Mouse (Mus musculus) ES-Bruce4 (cell line): Measurements from ENCODE around the gene Dhx33. TPM values are rescaled to one million over a fixed set of nuclear protein-coding genes. Genes with fewer than 3 reads are reported as not detected.

Experiments
- H3K27ac ChIP-seq: 2 replicates; pipeline ENCODE4 v1.5.1; 2012; ENCODE audit warnings: low read length, inconsistent platforms; ENCODE audit not compliant: insufficient read depth
- H3K27me3 ChIP-seq: 2 replicates; pipeline ENCODE4 v1.6.1; 2012; ENCODE audit warnings: mild to moderate bottlenecking, low read length, inconsistent platforms; ENCODE audit not compliant: control insufficient read depth, poor library complexity, insufficient read depth, severe bottlenecking
- H3K36me3 ChIP-seq: 2 replicates; pipeline ENCODE4 v1.6.1; 2012; ENCODE audit warnings: inconsistent platforms, mild to moderate bottlenecking, low read length, moderate library complexity; ENCODE audit not compliant: control insufficient read depth, poor library complexity, insufficient read depth, severe bottlenecking
- H3K4me1 ChIP-seq: one replicate; pipeline ENCODE4 v1.8.1; 2011; ENCODE audit warnings: low read length; ENCODE audit not compliant: control insufficient read depth, insufficient read depth
- H3K4me3 ChIP-seq: 2 replicates; pipeline ENCODE4 v1.5.1; 2011; ENCODE audit warnings: low read depth, mild to moderate bottlenecking, low read length
- H3K9ac ChIP-seq: 2 replicates; pipeline ENCODE4 v1.6.1; 2012; ENCODE audit warnings: low read depth, mild to moderate bottlenecking, inconsistent platforms; ENCODE audit not compliant: poor library complexity, severe bottlenecking
- H3K9me3 ChIP-seq: replicated peaks from 2 replicates; pipeline ENCODE4 v1.6.1; 2012; ENCODE audit warnings: mild to moderate bottlenecking, low read length, inconsistent platforms; ENCODE audit not compliant: control insufficient read depth, poor library complexity, insufficient read depth, severe bottlenecking
- CTCF ChIP-seq: IDR thresholded peaks from one replicate; pipeline ENCODE4 v1.8.1; 2011; ENCODE audit warnings: low read depth, low read length
- EP300 ChIP-seq: IDR thresholded peaks from 2 replicates; pipeline ENCODE4 v1.6.1; 2011; ENCODE audit warnings: low read depth, low read length; ENCODE audit not compliant: insufficient read depth
- POLR2A ChIP-seq: IDR thresholded peaks from one replicate; pipeline ENCODE4 v1.8.1; 2011; ENCODE audit warnings: low read length; ENCODE audit not compliant: insufficient read depth
- polyA plus RNA-seq: library from polyadenylated mRNA; stranded (reverse); fragments of >200 nt; gene quantifications from 2 replicates; pipeline ENCODE4 v1.2.4, GENCODE M21; 2011; ENCODE audit warnings: low read depth; ENCODE audit not compliant: missing spikeins, insufficient read depth, insufficient read length

Gene Dhx33
- polyA plus RNA-seq, 1 experiment, result 32.8 TPM

- Histone ChIP-seq H3K27ac (no peak overlapping the region), H3K9ac (0 out of 2 replicates have a peak overlapping the region, but pooled peaks have one; percentile 24), H3K27me3 (no peaks in the 10 kb centered on the region), H3K4me3 (no peak overlapping the region), H3K9me3 (no peaks in the 10 kb centered on the region), H3K36me3 (peaks cover 65% of the 10 kb centered on the region), H3K4me1 (no peaks in the 10 kb centered on the region)
- no peak for TF ChIP-seq POLR2A
Measured at GRCm38 (mm10) chr11:70980232-70980631, 24.0 kb downstream of the Dhx33 start.

GRCm38 (mm10) chr11:70977293-70977692 lies 26.9 kb downstream of the Dhx33 start:
- Histone ChIP-seq H3K4me3 (no peak overlapping the region), H3K4me1 (no peaks in the 10 kb centered on the region), H3K27ac (0 out of 2 replicates have a peak overlapping the region, but pooled peaks have one; percentile 3), H3K36me3 (peaks cover 70% of the 10 kb centered on the region), H3K9me3 (no peaks in the 10 kb centered on the region), H3K9ac (no peak overlapping the region), H3K27me3 (no peaks in the 10 kb centered on the region)
- TF ChIP-seq POLR2A (no peak), CTCF (no peak), EP300 (no peak)

GRCm38 (mm10) chr11:70975193-70975592 lies 29.0 kb downstream of the Dhx33 start:
- no peak overlapping the region for H3K27ac ChIP-seq
- TF ChIP-seq CTCF (no peak), POLR2A (no peak), EP300 (no peak)
- H3K9me3 ChIP-seq, result no peaks in the 10 kb centered on the region
- H3K9ac ChIP-seq, result no peak overlapping the region
- H3K27me3 ChIP-seq, result no peaks in the 10 kb centered on the region
- no peaks in the 10 kb centered on the region for H3K4me1 ChIP-seq
- no peak overlapping the region for H3K4me3 ChIP-seq
- H3K36me3 ChIP-seq, result peaks cover 56% of the 10 kb centered on the region

- Histone ChIP-seq H3K27ac (no peak overlapping the region), H3K9ac (no peak overlapping the region), H3K9me3 (no peaks in the 10 kb centered on the region), H3K4me1 (no peaks in the 10 kb centered on the region), H3K27me3 (no peaks in the 10 kb centered on the region), H3K36me3 (peaks cover 44% of the 10 kb centered on the region), H3K4me3 (no peak overlapping the region)
- TF ChIP-seq CTCF (no peak), POLR2A (no peak), EP300 (no peak)
Measured at GRCm38 (mm10) chr11:70973947-70974346, 30.3 kb downstream of the Dhx33 start.

GRCm38 (mm10) chr11:70972586-70972985 lies 31.7 kb downstream of the Dhx33 start:
- H3K36me3 ChIP-seq, result peaks cover 36% of the 10 kb centered on the region
- TF ChIP-seq CTCF, result no peak
- no peak for TF ChIP-seq EP300
- no peak for TF ChIP-seq POLR2A
- no peaks in the 10 kb centered on the region for H3K27me3 ChIP-seq
- H3K27ac ChIP-seq, result no peak overlapping the region
- no peak overlapping the region for H3K9ac ChIP-seq
- no peaks in the 10 kb centered on the region for H3K4me1 ChIP-seq
- H3K9me3 ChIP-seq, result no peaks in the 10 kb centered on the region
- no peak overlapping the region for H3K4me3 ChIP-seq

GRCm38 (mm10) chr11:70970560-70971540 lies 33.4 kb downstream of the Dhx33 start:
- TF ChIP-seq CTCF (peak; percentile 9), POLR2A (no peak)
- peaks cover 31% of the 10 kb centered on the region for H3K36me3 ChIP-seq
- no peak overlapping the region for H3K27ac ChIP-seq

More at GRCm38 (mm10) chr11:70970560-70971540, 33.4 kb downstream of the Dhx33 start:
- no peaks in the 10 kb centered on the region for H3K27me3 ChIP-seq
- peak overlapping the region; percentile 32 for H3K9ac ChIP-seq
- H3K9me3 ChIP-seq, result no peaks in the 10 kb centered on the region
- no peaks in the 10 kb centered on the region for H3K4me1 ChIP-seq
- H3K4me3 ChIP-seq, result peak overlapping the region; percentile 81
